Mouse (Mus musculus) C2C12 (cell line): ENCODE data around the gene Ech1. TPM values are rescaled to one million over a fixed set of nuclear protein-coding genes. Genes with fewer than 3 reads are reported as not detected.

ENCODE experiments used
- H3K27me3 ChIP-seq: one replicate; pipeline ENCODE4 v1.6.1; 2011; ENCODE audit not compliant: control insufficient read depth, insufficient read depth, insufficient read length
- H3K36me3 ChIP-seq: one replicate; pipeline ENCODE4 v1.6.1; 2011; ENCODE audit not compliant: control insufficient read depth, insufficient read depth
- H3K4me3 ChIP-seq: one replicate; pipeline ENCODE4 v1.5.1; 2011; ENCODE audit warnings: mild to moderate bottlenecking, control low read depth; ENCODE audit not compliant: poor library complexity, insufficient read depth, severe bottlenecking
- H3K79me2 ChIP-seq: one replicate; pipeline ENCODE4 v1.6.1; 2011; ENCODE audit not compliant: control insufficient read depth, insufficient read depth
- H3K79me3 ChIP-seq: one replicate; pipeline ENCODE4 v1.6.1; 2011; ENCODE audit warnings: low read depth, control low read depth
- H3ac ChIP-seq: one replicate; pipeline ENCODE3; 2011; ENCODE audit warnings: low read depth; ENCODE audit not compliant: control insufficient read depth, insufficient read length
- CEBPB ChIP-seq: IDR thresholded peaks from one replicate; pipeline ENCODE4 v1.6.1; 2011; ENCODE audit warnings: low read depth, mild to moderate bottlenecking, control low read depth, moderate library complexity
- CTCF ChIP-seq: IDR thresholded peaks from one replicate; pipeline ENCODE4 v1.5.1; 2011; ENCODE audit not compliant: control insufficient read depth, insufficient read depth, insufficient read length
- FOSL1 ChIP-seq: IDR thresholded peaks from one replicate; pipeline ENCODE4 v1.8.0; 2011; ENCODE audit warnings: mild to moderate bottlenecking, low read length; ENCODE audit not compliant: poor library complexity, insufficient read depth, severe bottlenecking
- MAX ChIP-seq: IDR thresholded peaks from one replicate; pipeline ENCODE4 v1.6.1; 2011; ENCODE audit warnings: mild to moderate bottlenecking, control low read depth
- MYOD1 ChIP-seq: IDR thresholded peaks from one replicate; pipeline ENCODE4 v1.6.1; 2011; ENCODE audit warnings: low read depth; ENCODE audit not compliant: control insufficient read depth, insufficient read length
- MYOG ChIP-seq: IDR thresholded peaks from one replicate; pipeline ENCODE4 v1.6.1; 2011; ENCODE audit not compliant: control insufficient read depth, insufficient read length; ENCODE audit errors: extremely low read depth
- USF1 ChIP-seq: IDR thresholded peaks from one replicate; pipeline ENCODE4 v1.6.1; 2011; ENCODE audit warnings: low read depth, mild to moderate bottlenecking, control low read depth, moderate library complexity
- polyA plus RNA-seq: library from polyadenylated mRNA; unstranded; fragments of >200 nt; fragmentation: generic; extraction: Trizol; gene quantifications from one replicate; pipeline ENCODE4 v1.2.1, GENCODE M21; 2012; ENCODE audit warnings: missing spikeins

Ech1 gene
- polyA plus RNA-seq, 1 experiment: 106 TPM

- Histone ChIP-seq H3K79me3 (no peaks in the 10 kb centered on the region), H3K36me3 (no peaks in the 10 kb centered on the region), H3K4me3 (no peak overlapping the region), H3ac (no peak overlapping the region), H3K79me2 (no peaks in the 10 kb centered on the region), H3K27me3 (no peaks in the 10 kb centered on the region)
- TF ChIP-seq USF1 (no peak), MYOG (no peak), MYOD1 (no peak), MAX (no peak), CTCF (no peak), FOSL1 (no peak), CEBPB (no peak)
Measured at GRCm38 (mm10) chr7:28785161-28785560, 39.9 kb upstream of the Ech1 start.

GRCm38 (mm10) chr7:28787884-28788283 lies 37.1 kb upstream of the Ech1 start:
- Histone ChIP-seq H3K79me2 (no peaks in the 10 kb centered on the region), H3ac (no peak overlapping the region), H3K79me3 (no peaks in the 10 kb centered on the region), H3K27me3 (no peaks in the 10 kb centered on the region), H3K36me3 (no peaks in the 10 kb centered on the region), H3K4me3 (no peak overlapping the region)
- TF ChIP-seq MYOG: no peak
- TF ChIP-seq MYOD1: no peak
- TF ChIP-seq CTCF: no peak
- TF ChIP-seq MAX: no peak
- no peak for TF ChIP-seq USF1
- no peak for TF ChIP-seq FOSL1
- TF ChIP-seq CEBPB: no peak

- TF ChIP-seq MYOD1: no peak
- no peak for TF ChIP-seq MAX
- TF ChIP-seq FOSL1: no peak
- no peak for TF ChIP-seq CEBPB
- no peak for TF ChIP-seq CTCF
- TF ChIP-seq USF1: no peak
- TF ChIP-seq MYOG: no peak
Measured at GRCm38 (mm10) chr7:28788307-28789195, 36.5 kb upstream of the Ech1 start, which contains the start of gene Rinl. TSS of gene Rinl (plus strand) at chr7:28788969.

GRCm38 (mm10) chr7:28789235-28789634 lies 35.8 kb upstream of the Ech1 start:
- Histone ChIP-seq H3K4me3 (no peak overlapping the region), H3K79me3 (no peaks in the 10 kb centered on the region), H3K36me3 (no peaks in the 10 kb centered on the region), H3ac (no peak overlapping the region), H3K27me3 (no peaks in the 10 kb centered on the region), H3K79me2 (no peaks in the 10 kb centered on the region)
- TF ChIP-seq CTCF: no peak
- TF ChIP-seq FOSL1: no peak
- no peak for TF ChIP-seq CEBPB
- TF ChIP-seq USF1: no peak
- no peak for TF ChIP-seq MYOG
- no peak for TF ChIP-seq MYOD1
- TF ChIP-seq MAX: no peak

More at GRCm38 (mm10) chr7:28788307-28789195, 36.5 kb upstream of the Ech1 start, which contains the start of gene Rinl:
- no peaks in the 10 kb centered on the region for H3K27me3 ChIP-seq
- no peak within 1 kb of the TSS for H3K4me3 ChIP-seq
- no peaks in the 10 kb centered on the region for H3K79me2 ChIP-seq
- no peak within 1 kb of the TSS for H3ac ChIP-seq
- H3K36me3 ChIP-seq: no peaks in the 10 kb centered on the region
- no peaks in the 10 kb centered on the region for H3K79me3 ChIP-seq

GRCm38 (mm10) chr7:28790066-28790806 lies 34.8 kb upstream of the Ech1 start:
- no peaks in the 10 kb centered on the region for H3K36me3 ChIP-seq
- H3K79me3 ChIP-seq: no peaks in the 10 kb centered on the region
- TF ChIP-seq MYOG (no peak), USF1 (no peak), MAX (no peak), MYOD1 (no peak), CTCF (no peak), CEBPB (no peak), FOSL1 (no peak)
- no peak overlapping the region for H3ac ChIP-seq
- H3K27me3 ChIP-seq: no peaks in the 10 kb centered on the region
- no peaks in the 10 kb centered on the region for H3K79me2 ChIP-seq
- H3K4me3 ChIP-seq: no peak overlapping the region
